Mouse (Mus musculus): ENCODE measurements around the gene Olfr507.

DNA sequence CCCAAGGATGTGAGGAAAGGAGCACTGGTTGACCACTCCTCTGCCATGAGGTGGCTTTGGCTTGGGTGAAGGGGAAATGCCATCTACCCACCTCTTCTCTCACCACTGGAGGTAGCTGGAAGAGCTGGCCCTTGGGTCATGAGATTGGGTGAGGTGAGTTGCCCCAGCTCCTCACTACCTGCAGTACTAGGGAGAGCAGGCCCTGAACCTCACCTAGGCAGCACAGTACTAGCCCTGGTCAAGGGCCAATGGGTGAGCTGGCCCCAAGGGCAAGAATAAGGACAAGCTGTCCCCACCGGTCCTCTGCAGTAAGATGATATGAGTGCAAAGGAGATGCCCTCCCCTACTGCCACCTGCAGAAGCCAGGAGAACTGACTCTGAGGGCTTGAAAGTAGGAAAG lies 31.8 kb upstream of the Olfr507 start:
- TF ChIP-seq POLR2A (IDR thresholded peaks at IDR 0.05; ENCODE audit: borderline replicate concordance, extremely low read depth, low read depth, low read length): no peak
- no peak for TF ChIP-seq CTCF (IDR thresholded peaks at IDR 0.05; ENCODE audit: insufficient read depth, low read length)

Data from lung, adult 2 months (tissue).